Mouse (Mus musculus) ES-Bruce4 (cell line): Measurements from ENCODE around the gene Ntmt1.

Source experiments
- CTCF ChIP-seq: IDR thresholded peaks from one replicate; pipeline ENCODE4 v1.8.1; 2011; ENCODE audit warnings: low read depth, low read length
- EP300 ChIP-seq: IDR thresholded peaks from 2 replicates; pipeline ENCODE4 v1.6.1; 2011; ENCODE audit warnings: low read depth, low read length; ENCODE audit not compliant: insufficient read depth
- POLR2A ChIP-seq: IDR thresholded peaks from one replicate; pipeline ENCODE4 v1.8.1; 2011; ENCODE audit warnings: low read length; ENCODE audit not compliant: insufficient read depth

DNA sequence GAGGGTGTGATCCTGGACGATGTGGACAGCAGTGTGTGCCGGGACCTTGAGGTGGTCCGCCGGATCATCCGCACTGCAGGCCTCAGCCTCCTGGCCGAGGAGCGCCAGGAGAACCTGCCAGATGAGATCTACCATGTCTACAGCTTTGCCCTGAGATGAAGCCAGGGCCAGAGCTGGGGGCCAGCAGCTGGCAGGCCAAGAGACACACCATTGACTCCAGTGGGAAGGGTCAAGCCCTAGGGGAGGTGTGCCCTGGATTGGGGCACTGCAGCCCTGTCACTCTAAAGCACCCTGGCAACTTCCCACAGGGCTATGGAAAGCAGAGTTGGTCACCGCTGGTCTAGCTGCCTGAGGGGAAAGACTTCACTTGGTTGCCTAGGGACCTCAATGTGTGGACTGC, 14.8 kb downstream of the Ntmt1 start:
- TF ChIP-seq CTCF (no peak), EP300 (no peak), POLR2A (no peak)
